Mouse (Mus musculus) liver, embryonic 14.5 days (tissue): ENCODE results near the gene Slc2a3. TPM values are rescaled to one million over a fixed set of nuclear protein-coding genes. Genes with fewer than 3 reads are reported as not detected.

Experiments used
- ATAC-seq: fragments of 200-750 bp; cut with Nextera tagmentation; 2 replicates; pipeline ENCODE4 v1.8.0; 2017; ENCODE audit warnings: moderate number of reproducible peaks, mild to moderate bottlenecking, moderate library complexity; ENCODE audit not compliant: insufficient read depth
- DNase-seq, 3 experiments: peaks; one replicate each; pipeline ENCODE4 v3.0.0-alpha.2; 2012 to 2013; ENCODE audit warnings: low read depth in 3 of 3, low spot score in 3 of 3
- H3K27ac ChIP-seq: fragments of 300-500 bp; sonication (generic); 2 replicates; pipeline ENCODE4 v1.5.1; 2014; ENCODE audit warnings: moderate library complexity, mild to moderate bottlenecking, control low read depth, inconsistent platforms
- H3K27me3 ChIP-seq: fragments of 300-500 bp; sonication (generic); 2 replicates; pipeline ENCODE4 v1.6.1; 2014; ENCODE audit warnings: mild to moderate bottlenecking, low read length, moderate library complexity; ENCODE audit not compliant: control insufficient read depth, insufficient read depth
- H3K36me3 ChIP-seq: fragments of 300-500 bp; sonication (generic); replicated peaks from 2 replicates; pipeline ENCODE4 v1.6.1; 2014; ENCODE audit warnings: low read depth; ENCODE audit not compliant: control insufficient read depth, insufficient read depth
- H3K4me1 ChIP-seq, 2 experiments: fragments of 200-500 bp in 1 of 2; fragments of 300-500 bp in 1 of 2; sonication (generic) in 1 of 2; replicated peaks; 2 replicates each; pipeline ENCODE4 v1.6.1; 2012 to 2014; ENCODE audit warnings: antibody characterized with exemption in 1 of 2, inconsistent platforms in 1 of 2, low read length in 1 of 2; ENCODE audit not compliant: control insufficient read depth in 2 of 2, insufficient read depth in 2 of 2
- H3K4me2 ChIP-seq: fragments of 300-500 bp; sonication (generic); 2 replicates; pipeline ENCODE4 v1.6.1; 2014; ENCODE audit warnings: low read depth, mild to moderate bottlenecking, control low read depth, moderate library complexity
- H3K4me3 ChIP-seq, 2 experiments: fragments of 200-500 bp in 1 of 2; fragments of 300-500 bp in 1 of 2; sonication (generic) in 1 of 2; 2 replicates each; pipeline ENCODE4 v1.5.1; 2012 to 2014; ENCODE audit warnings: low read depth in 2 of 2, low read length in 2 of 2, mild to moderate bottlenecking in 2 of 2, control low read depth in 1 of 2, inconsistent platforms in 1 of 2, moderate library complexity in 1 of 2; ENCODE audit not compliant: insufficient read depth in 1 of 2
- H3K9ac ChIP-seq: fragments of 300-500 bp; sonication (generic); replicated peaks from 2 replicates; pipeline ENCODE4 v1.6.1; 2014; ENCODE audit warnings: mild to moderate bottlenecking, control low read depth, moderate library complexity
- H3K9me3 ChIP-seq: fragments of 300-500 bp; sonication (generic); 2 replicates; pipeline ENCODE4 v1.6.1; 2016; ENCODE audit warnings: low read length, mixed read lengths; ENCODE audit not compliant: control insufficient read depth
- CTCF ChIP-seq: IDR thresholded peaks from 2 replicates; pipeline ENCODE4 v1.5.1; 2016; ENCODE audit warnings: antibody characterized with exemption, low read depth, control low read depth
- EP300 ChIP-seq: IDR thresholded peaks from 2 replicates; pipeline ENCODE4 v1.6.1; 2016; ENCODE audit warnings: antibody characterized with exemption, low read depth
- WGBS: fragments of 180-500 bp; shearing (Covaris S2); extraction: QIAGEN DNeasy Blood & Tissue Kit; methylation state at CpG from one replicate; pipeline ENCODE4 v1.1.7; 2014; ENCODE audit not compliant: insufficient replicate concordance; 5-methylcytosine and 5-hydroxymethylcytosine counted together
- polyA plus RNA-seq, 2 experiments: library from polyadenylated mRNA; depleted of rRNA in 1 of 2; stranded (reverse) in 1 of 2; unstranded in 1 of 2; fragments of >200 nt; fragmentation: Nextera tagmentation in 1 of 2; extraction: Ambion mirVana in 1 of 2; gene quantifications; 2 replicates each; pipeline versions ENCODE4 v1.2.1 to v1.2.3; 2012 to 2014

The Slc2a3 gene
- polyA plus RNA-seq, 2 experiments: 9.6 to 13.9 TPM

- DNase-seq: no peak
- Histone ChIP-seq H3K4me3 (no peak overlapping the region), H3K27me3 (no peaks in the 10 kb centered on the region), H3K36me3 (no peaks in the 10 kb centered on the region), H3K9me3 (no peaks in the 10 kb centered on the region), H3K27ac (peak overlapping the region; percentile 15; the same call in 1 of the 2 replicates), H3K4me1 (peaks cover 21 to 24% of the 10 kb centered on the region in 2 experiments), H3K9ac (no peak overlapping the region), H3K4me2 (no peak overlapping the region)
- no peak for TF ChIP-seq CTCF
- TF ChIP-seq EP300: no peak
- 74% methylated on average over 4 of the region's 4 CpGs for WGBS
- no peak for ATAC-seq
Measured at GRCm38 (mm10) chr6:122813640-122814039, 12.2 kb upstream of the Slc2a3 start.

- ATAC-seq (no peak), DNase-seq (no peak)
- no peak overlapping the region for H3K27ac ChIP-seq
- H3K27me3 ChIP-seq: no peaks in the 10 kb centered on the region
- peaks cover 21 to 24% of the 10 kb centered on the region in 2 experiments for H3K4me1 ChIP-seq
- H3K9me3 ChIP-seq: no peaks in the 10 kb centered on the region
- H3K9ac ChIP-seq: no peak overlapping the region
- H3K36me3 ChIP-seq: no peaks in the 10 kb centered on the region
- 86% methylated on average over 4 of the region's 4 CpGs for WGBS
- H3K4me3 ChIP-seq: no peak overlapping the region
- H3K4me2 ChIP-seq: no peak overlapping the region; the same call in 1 of the 2 replicates
- TF ChIP-seq CTCF: peak; percentile 20; the same call in 1 of the 2 replicates
- TF ChIP-seq EP300: no peak
Measured at GRCm38 (mm10) chr6:122812716-122813115, 11.3 kb upstream of the Slc2a3 start.

- H3K27ac ChIP-seq: peak overlapping the region; percentile 100
- H3K36me3 ChIP-seq: no peaks in the 10 kb centered on the region
- peak overlapping the region; percentile 85 for H3K4me2 ChIP-seq
- peaks cover 21 to 24% of the 10 kb centered on the region in 2 experiments for H3K4me1 ChIP-seq
- 28% methylated on average over 16 of the region's 16 CpGs for WGBS
- TF ChIP-seq EP300 (0 out of 2 replicates have a peak, but pooled peaks have one; percentile 13), CTCF (peak; percentile 54)
- H3K9ac ChIP-seq: peak overlapping the region; percentile 92
- H3K27me3 ChIP-seq: no peaks in the 10 kb centered on the region
- peak; percentile 62 to 70 (median 63) for DNase-seq
- ATAC-seq: peak; percentile 42
- H3K9me3 ChIP-seq: no peaks in the 10 kb centered on the region
- H3K4me3 ChIP-seq: peak overlapping the region; percentile 80 to 87
Measured at GRCm38 (mm10) chr6:122811771-122812600, 10.5 kb upstream of the Slc2a3 start.

GRCm38 (mm10) chr6:122811280-122811652 is 9.8 kb upstream of the Slc2a3 start:
- WGBS: 1% methylated on average over 38 of the region's 38 CpGs
- Histone ChIP-seq H3K4me2 (peak overlapping the region; percentile 85), H3K36me3 (no peaks in the 10 kb centered on the region), H3K4me1 (peaks cover 21 to 24% of the 10 kb centered on the region in 2 experiments), H3K9ac (peak overlapping the region; percentile 92), H3K9me3 (no peaks in the 10 kb centered on the region), H3K27ac (peak overlapping the region; percentile 100), H3K27me3 (no peaks in the 10 kb centered on the region), H3K4me3 (peak overlapping the region; percentile 80 to 87)
- TF ChIP-seq CTCF: peak; percentile 47
- no peak for TF ChIP-seq EP300
- ATAC-seq: peak; percentile 89
- DNase-seq: peak; percentile 86 to 90 (median 87)

GRCm38 (mm10) chr6:122810615-122811279 is 9.3 kb upstream of the Slc2a3 start:
- TF ChIP-seq EP300 (0 out of 2 replicates have a peak, but pooled peaks have one; percentile 38), CTCF (no peak)
- H3K27me3 ChIP-seq: no peaks in the 10 kb centered on the region

More at GRCm38 (mm10) chr6:122810615-122811279, 9.3 kb upstream of the Slc2a3 start:
- Histone ChIP-seq H3K9me3 (no peaks in the 10 kb centered on the region), H3K27ac (peak overlapping the region; percentile 100), H3K4me3 (peak overlapping the region; percentile 80 to 87), H3K36me3 (no peaks in the 10 kb centered on the region), H3K4me1 (peaks cover 21 to 24% of the 10 kb centered on the region in 2 experiments), H3K4me2 (peak overlapping the region; percentile 85), H3K9ac (peak overlapping the region; percentile 92)
- WGBS: under 1% methylated on average over 30 of the region's 30 CpGs
- ATAC-seq (peak; percentile 95), DNase-seq (peak; percentile 99)
